Mouse (Mus musculus) large intestine, adult 2 months (tissue): Measurements from ENCODE around the gene Atg9a. TPM values are rescaled to one million over a fixed set of nuclear protein-coding genes. Genes with fewer than 3 reads are reported as not detected.

Source experiments
- DNase-seq: peaks from one replicate; pipeline ENCODE4 v3.0.0-alpha.2; 2012; ENCODE audit warnings: low read depth, low spot score
- WGBS: fragments of 180-500 bp; shearing (Covaris S2); methylation state at CpG from one replicate; pipeline ENCODE4 v1.1.7; 2018; 5-methylcytosine and 5-hydroxymethylcytosine counted together
- polyA plus RNA-seq: library from polyadenylated mRNA; depleted of rRNA; stranded (reverse); fragments of >200 nt; gene quantifications from 2 replicates; pipeline ENCODE4 v1.2.3, GENCODE M21; 2012

The Atg9a gene
- polyA plus RNA-seq, 1 experiment: 72.2 TPM

GRCm38 (mm10) chr1:75216797-75217585, 25.0 kb upstream of the Atg9a start:
- WGBS: 66% methylated on average over 13 of the region's 13 CpGs

DNA sequence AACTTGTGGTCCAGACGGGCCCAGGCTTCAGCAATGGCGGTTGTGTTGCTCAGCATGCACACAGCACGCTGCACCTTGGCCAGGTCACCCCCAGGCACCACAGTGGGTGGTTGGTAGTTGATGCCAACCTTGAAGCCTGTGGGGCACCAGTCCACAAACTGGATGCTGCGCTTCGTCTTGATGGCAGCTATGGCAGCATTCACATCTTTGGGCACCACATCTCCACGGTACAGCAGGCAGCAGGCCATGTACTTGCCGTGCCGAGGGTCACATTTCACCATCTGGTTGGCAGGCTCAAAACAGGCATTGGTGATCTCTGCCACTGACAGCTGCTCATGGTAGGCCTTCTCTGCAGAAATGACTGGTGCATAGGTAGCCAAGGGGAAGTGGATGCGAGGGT, 23.8 kb upstream of the Atg9a start:
- 89% methylated on average over 9 of the region's 9 CpGs for WGBS
- DNase-seq: no peak

More at GRCm38 (mm10) chr1:75216797-75217585, 25.0 kb upstream of the Atg9a start:
- DNase-seq: no peak

- DNase-seq: no peak
- WGBS: 25% methylated on average over 5 of the region's 5 CpGs
These were observed 22.9 kb upstream of the Atg9a start for GRCm38 (mm10) chr1:75214886-75215285.

DNA sequence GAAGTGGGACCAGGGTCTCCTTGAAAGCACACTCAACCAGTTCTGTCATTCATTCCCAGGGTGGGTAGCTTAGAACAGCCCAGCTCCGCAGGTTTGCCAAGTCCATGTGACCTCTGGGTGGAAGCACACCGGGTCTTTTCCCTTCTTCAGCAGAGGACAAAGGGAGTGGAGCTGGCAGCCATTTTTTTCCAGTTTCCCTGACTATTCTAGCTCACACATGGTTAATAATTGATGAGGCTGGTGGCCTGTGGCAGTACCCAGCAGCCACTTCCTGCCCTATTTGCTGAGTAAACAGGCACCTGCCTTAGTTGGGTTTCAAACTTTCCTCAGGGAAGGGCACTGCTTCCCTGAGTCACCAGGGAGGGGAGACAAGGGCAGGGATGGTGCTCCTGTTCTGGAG, 22.4 kb upstream of the Atg9a start:
- DNase-seq: peak; percentile 85
- WGBS: 37% methylated on average over 2 of the region's 2 CpGs

DNA sequence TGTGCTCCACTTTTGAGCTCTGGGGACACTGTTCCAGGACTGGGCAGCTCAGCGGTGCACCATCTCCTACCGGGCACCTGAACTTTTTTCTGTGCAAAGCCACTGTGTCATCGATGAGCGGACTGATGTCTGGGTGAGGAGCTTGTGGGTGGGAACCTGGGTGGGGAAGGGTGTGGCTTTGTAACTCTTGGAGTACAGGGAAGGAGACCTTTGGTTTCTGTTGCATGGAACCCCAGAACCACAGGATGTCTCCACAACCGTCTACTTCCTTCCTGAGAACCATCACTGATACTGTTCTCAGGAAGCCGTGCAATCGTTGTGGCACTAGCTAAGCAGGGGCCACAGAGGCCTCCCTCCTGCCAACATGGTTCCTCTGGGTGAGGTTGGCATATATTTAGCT, 21.1 kb upstream of the Atg9a start:
- no peak for DNase-seq
- 33% methylated on average over 7 of the region's 7 CpGs for WGBS

GRCm38 (mm10) chr1:75212542-75212941, 20.5 kb upstream of the Atg9a start:
- DNase-seq: no peak
- WGBS: 73% methylated on average over 4 of the region's 4 CpGs

DNA sequence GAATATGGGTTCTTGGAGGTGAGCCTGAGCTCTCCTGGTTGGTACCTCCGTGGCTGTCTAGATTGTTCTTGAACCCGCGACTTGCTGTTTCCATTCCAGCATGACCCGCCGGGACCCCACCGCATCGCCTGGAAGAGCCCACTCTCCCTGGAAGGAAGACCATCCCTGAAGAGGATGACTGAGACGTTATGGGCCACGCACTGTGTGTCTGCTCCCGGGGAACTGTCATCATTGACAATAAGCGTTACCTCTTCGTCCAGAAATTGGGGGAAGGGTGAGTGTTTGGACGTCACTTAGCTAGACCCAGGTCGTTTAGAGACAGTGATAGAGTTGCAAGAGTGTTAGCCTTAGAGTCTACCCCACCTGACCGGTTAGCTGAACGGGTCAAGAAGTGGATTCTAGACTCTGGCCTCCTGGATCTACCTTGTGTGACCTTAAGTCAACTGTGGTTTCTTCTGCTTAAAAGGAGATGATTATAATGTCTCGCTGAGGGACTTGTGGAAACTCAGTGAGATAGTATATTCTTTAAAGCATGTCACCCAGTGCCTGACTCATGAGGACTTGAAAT, 19.2 kb upstream of the Atg9a start:
- 5% methylated on average over 17 of the region's 17 CpGs for WGBS
- no peak for DNase-seq

GRCm38 (mm10) chr1:75210136-75211087, 18.4 kb upstream of the Atg9a start, which contains the start of the genes Glb1l and Stk16:
Gene Glb1l, minus strand, starts transcription at chr1:75210813.
Gene Stk16, plus strand, starts transcription at chr1:75210838.
- WGBS: 4% methylated on average over 42 of the region's 42 CpGs
- peak; percentile 88 for DNase-seq

DNA sequence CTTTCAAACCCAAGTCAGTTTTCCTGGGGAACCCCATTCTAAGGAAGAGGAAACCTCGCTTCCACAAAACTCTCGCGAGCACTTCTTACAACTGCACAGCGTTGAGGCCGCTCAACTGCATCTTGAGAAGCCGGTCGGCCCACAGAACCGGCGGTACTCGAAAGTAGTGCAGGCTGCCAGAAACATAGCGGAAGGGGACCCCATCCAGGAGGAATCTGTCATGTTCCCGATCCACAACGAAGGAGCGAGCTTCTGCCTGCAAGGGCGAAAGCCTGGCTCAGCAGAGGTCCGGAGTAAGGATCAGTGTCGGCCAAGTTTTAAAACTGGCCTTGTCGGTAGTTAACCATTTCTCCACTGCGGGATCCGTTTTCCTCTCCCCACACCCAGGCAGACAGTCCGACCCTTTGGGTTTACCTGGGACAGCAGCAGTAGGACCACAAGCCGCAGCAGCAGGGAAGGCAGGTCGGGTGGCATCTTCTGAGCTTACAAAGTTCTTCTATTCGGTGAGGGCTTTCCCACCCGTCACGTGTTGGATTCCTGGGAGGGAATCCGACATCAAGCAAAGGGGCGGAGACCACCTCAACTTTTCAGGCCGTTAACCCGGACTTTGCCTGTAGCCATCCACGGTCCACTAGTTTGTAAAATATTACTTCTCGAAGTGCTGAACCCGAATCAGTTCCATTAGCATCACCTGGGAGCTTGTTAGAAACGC, 17.1 kb upstream of the Atg9a start:
- no peak for DNase-seq
- 16% methylated on average over 34 of the region's 34 CpGs for WGBS

GRCm38 (mm10) chr1:75201236-75201635, 9.2 kb upstream of the Atg9a start:
- no peak for DNase-seq
- WGBS: 37% methylated on average over 1 of the region's 1 CpGs

- WGBS: under 1% methylated on average over 19 of the region's 19 CpGs
- no peak for DNase-seq
These were observed 456 bp upstream of the Atg9a start for GRCm38 (mm10) chr1:75192452-75192851.

DNA sequence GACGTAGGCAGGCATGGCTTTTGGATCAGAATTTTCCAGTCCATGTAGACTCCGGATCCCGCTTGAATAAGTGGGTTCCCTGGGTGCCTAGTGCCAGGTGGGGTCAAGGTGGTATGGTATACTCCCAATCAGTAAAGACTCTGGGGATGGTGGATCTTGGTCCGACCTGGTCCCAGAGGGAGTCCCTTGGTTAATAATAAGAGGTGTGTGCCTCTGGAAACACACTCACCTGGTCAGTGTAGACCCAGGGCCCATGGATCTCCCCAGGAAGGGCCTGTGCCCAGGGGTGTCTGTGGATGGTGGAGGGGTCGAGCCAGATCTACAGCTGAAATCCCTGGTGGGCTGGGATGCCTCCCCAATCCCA, 756 bp downstream of the Atg9a start:
- 38% methylated on average over 5 of the region's 5 CpGs for WGBS
- no peak for DNase-seq

- WGBS: 56% methylated on average over 2 of the region's 2 CpGs
- DNase-seq: no peak
These were observed 1.4 kb downstream of the Atg9a start for GRCm38 (mm10) chr1:75190577-75190976.

GRCm38 (mm10) chr1:75187914-75188483, 4.0 kb downstream of the Atg9a start:
- 92% methylated on average over 2 of the region's 2 CpGs for WGBS
- no peak for DNase-seq

- no peak for DNase-seq
These were observed 4.9 kb downstream of the Atg9a start for GRCm38 (mm10) chr1:75187126-75187525.

GRCm38 (mm10) chr1:75185495-75185894, 6.5 kb downstream of the Atg9a start:
- no peak for DNase-seq
- 41% methylated on average over 11 of the region's 11 CpGs for whole genome bisulfite sequencing

GRCm38 (mm10) chr1:75182160-75182559, 9.8 kb downstream of the Atg9a start:
- DNase-seq: no peak
- 73% methylated on average over 4 of the region's 4 CpGs for WGBS

DNA sequence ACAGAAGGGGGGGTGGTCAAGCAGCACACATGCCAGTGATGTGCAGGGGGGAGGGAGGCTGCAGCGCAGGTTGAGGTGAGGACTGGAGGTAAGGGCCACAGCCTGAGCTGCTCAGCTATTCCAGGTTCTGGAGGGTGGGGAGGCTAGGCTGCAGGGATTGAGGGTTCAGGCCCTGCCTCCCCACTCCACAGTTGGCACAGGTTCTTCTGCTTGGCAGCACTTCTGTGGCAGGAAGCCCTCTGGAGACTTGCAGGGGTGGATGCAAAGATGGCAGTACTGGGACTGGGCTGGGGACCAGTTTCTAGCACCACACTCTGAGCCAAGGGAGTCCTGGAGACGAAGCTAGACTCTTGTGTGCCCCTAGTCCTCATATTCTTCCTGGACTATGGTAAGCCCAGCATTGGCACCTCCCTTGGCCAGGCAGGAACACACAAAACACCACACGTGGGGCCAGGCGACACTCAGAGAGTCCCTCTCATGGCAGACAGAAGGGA, 10.6 kb downstream of the Atg9a start:
- whole genome bisulfite sequencing: 83% methylated on average over 4 of the region's 4 CpGs
- DNase-seq: no peak

GRCm38 (mm10) chr1:75180741-75181140, 11.3 kb downstream of the Atg9a start:
- no peak for DNase-seq
- 12% methylated on average over 7 of the region's 7 CpGs for WGBS
